Mouse (Mus musculus) liver, embryonic 14.5 days (tissue): ENCODE data around the gene Nmnat2.

Experiments used
- CTCF ChIP-seq: IDR thresholded peaks from 2 replicates; pipeline ENCODE4 v1.5.1; 2016; ENCODE audit warnings: antibody characterized with exemption, low read depth, control low read depth
- EP300 ChIP-seq: IDR thresholded peaks from 2 replicates; pipeline ENCODE4 v1.6.1; 2016; ENCODE audit warnings: antibody characterized with exemption, low read depth

DNA sequence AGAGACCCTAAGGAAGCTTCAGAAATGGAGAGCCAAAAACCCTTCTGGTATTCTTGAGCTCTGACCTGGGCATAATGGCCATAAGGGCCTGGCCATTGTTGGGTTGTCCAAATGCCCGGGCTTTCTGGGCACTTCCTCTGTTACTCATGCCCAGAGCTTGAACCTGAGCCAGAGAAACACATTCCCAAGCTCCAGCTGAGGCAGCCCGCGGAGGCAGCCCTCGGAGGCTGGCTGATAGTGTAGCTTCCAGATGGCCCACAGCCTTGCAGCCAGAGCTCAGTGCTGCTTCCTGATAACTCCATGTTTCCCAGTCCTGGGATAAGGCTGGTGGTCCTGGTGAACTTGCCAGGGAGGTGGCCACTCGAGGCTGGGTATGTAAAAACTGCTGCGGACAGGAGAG is 129.4 kb downstream of the Nmnat2 start:
- no peak for TF ChIP-seq CTCF
- TF ChIP-seq EP300 = no peak
